Comparison of ENCODE assay signal across 8 mouse cellular contexts in genomic region chr11:112811152-112811871, GRCm38 (mm10). TPM values are rescaled to one million over a fixed set of nuclear protein-coding genes. Genes with fewer than 3 reads are reported as not detected.
DNase-seq lines count a peak whose midpoint lies in the region; ATAC-seq and TF ChIP-seq lines count a peak whose summit lies in the region.

No protein-coding gene starts in this region.

- H3K9ac ChIP-seq in lung, embryonic 15.5 days: no peak overlapping the region
- no peak overlapping the region for H3K9ac ChIP-seq in embryonic facial prominence, embryonic 12.5 days
- no peak overlapping the region for H3K9ac ChIP-seq in intestine, postnatal 0 days (ENCODE audit: low read depth, low read length)

- intact Hi-C loops in left cerebral cortex, postnatal 4 days (cut with DNase I): no loop called here

- no peak for TF ChIP-seq POLR2A in olfactory bulb, adult 2 months (IDR thresholded peaks at IDR 0.05; ENCODE audit: insufficient read depth, low read depth, low read length)

- peak overlapping the region; percentile 20 for H3K4me3 ChIP-seq in lung, embryonic 15.5 days
- H3K4me3 ChIP-seq in embryonic facial prominence, embryonic 12.5 days: peak overlapping the region; percentile 21
- peak overlapping the region; percentile 11; the same call in 1 of the 2 replicates for H3K4me3 ChIP-seq in intestine, postnatal 0 days (ENCODE audit: low read depth, low read length)
- H3K4me3 ChIP-seq in olfactory bulb, adult 2 months (ENCODE audit: insufficient read depth, low read depth, low read length): no peak overlapping the region

- H3K4me2 ChIP-seq in lung, embryonic 15.5 days: peak overlapping the region; percentile 57
- H3K4me2 ChIP-seq in embryonic facial prominence, embryonic 12.5 days (replicated peaks): peak overlapping the region; percentile 48
- H3K4me2 ChIP-seq in intestine, postnatal 0 days (replicated peaks; ENCODE audit: low read depth): peak overlapping the region; percentile 62

- no peaks in the 10 kb centered on the region for H3K9me3 ChIP-seq in lung, embryonic 15.5 days
- H3K9me3 ChIP-seq in embryonic facial prominence, embryonic 12.5 days: no peaks in the 10 kb centered on the region
- H3K9me3 ChIP-seq in intestine, postnatal 0 days (ENCODE audit: control insufficient read depth): no peaks in the 10 kb centered on the region

- no peak for ATAC-seq in lung, embryonic 15.5 days (ENCODE audit: borderline replicate concordance, extremely low read depth, low FRiP score, low TSS enrichment)
- no peak for ATAC-seq in embryonic facial prominence, embryonic 12.5 days (ENCODE audit: insufficient number of reproducible peaks, insufficient read depth, low FRiP score, low TSS enrichment)
- ATAC-seq in intestine, postnatal 0 days: no peak

- TF ChIP-seq CTCF in intestine, postnatal 0 days (IDR thresholded peaks at IDR 0.05; ENCODE audit: low read depth): no peak
- no peak for TF ChIP-seq CTCF in olfactory bulb, adult 2 months (IDR thresholded peaks at IDR 0.05; ENCODE audit: insufficient read depth, low read depth, low read length)

- WGBS in lung, embryonic 15.5 days: 6% methylated on average over 19 of the region's 19 CpGs
- 6% methylated on average over 19 of the region's 19 CpGs for WGBS in embryonic facial prominence, embryonic 12.5 days
- WGBS in intestine, postnatal 0 days: 22% methylated on average over 18 of the region's 19 CpGs
- WGBS in olfactory bulb, adult 2 months: 4% methylated on average over 19 of the region's 19 CpGs

- H3K27me3 ChIP-seq in lung, embryonic 15.5 days: peaks cover 12% of the 10 kb centered on the region
- 0 out of 2 replicates have a peak, but pooled peaks cover 4% of the 10 kb centered on the region for H3K27me3 ChIP-seq in embryonic facial prominence, embryonic 12.5 days
- no peaks in the 10 kb centered on the region for H3K27me3 ChIP-seq in intestine, postnatal 0 days (replicated peaks; ENCODE audit: control insufficient read depth, insufficient read depth, low read length)

- peaks cover 4% of the 10 kb centered on the region; the same call in 1 of the 2 replicates for H3K4me1 ChIP-seq in lung, embryonic 15.5 days
- H3K4me1 ChIP-seq in embryonic facial prominence, embryonic 12.5 days: peaks cover 22% of the 10 kb centered on the region
- peaks cover 3% of the 10 kb centered on the region; the same call in 1 of the 2 replicates for H3K4me1 ChIP-seq in intestine, postnatal 0 days (replicated peaks; ENCODE audit: control insufficient read depth, insufficient read depth, low read length)
- peaks cover 13% of the 10 kb centered on the region for H3K4me1 ChIP-seq in olfactory bulb, adult 2 months (ENCODE audit: control insufficient read depth, insufficient read depth, low read length)

- H3K36me3 ChIP-seq in lung, embryonic 15.5 days: no peaks in the 10 kb centered on the region
- no peaks in the 10 kb centered on the region for H3K36me3 ChIP-seq in embryonic facial prominence, embryonic 12.5 days
- H3K36me3 ChIP-seq in intestine, postnatal 0 days (ENCODE audit: control insufficient read depth, insufficient read depth): no peaks in the 10 kb centered on the region

- no peak overlapping the region for H3K27ac ChIP-seq in lung, embryonic 15.5 days
- H3K27ac ChIP-seq in embryonic facial prominence, embryonic 12.5 days: no peak overlapping the region
- no peak overlapping the region for H3K27ac ChIP-seq in intestine, postnatal 0 days (ENCODE audit: low read depth, low read length)
- 0 out of 2 replicates have a peak overlapping the region, but pooled peaks have one; percentile 0 for H3K27ac ChIP-seq in olfactory bulb, adult 2 months (ENCODE audit: insufficient read depth, low read depth, low read length)

- DNase-seq in lung, postnatal 4 days: no peak
- DNase-seq in left cerebral cortex, postnatal 4 days: peak; percentile 56
- DNase-seq in thymus, postnatal 36 days: no peak
- DNase-seq in urinary bladder, postnatal 14 days (ENCODE audit: low spot score): no peak

RNA-seq across cellular contexts. Expression of gene Sox9, which starts 29.3 kb away (rescaled TPM):
- polyA plus RNA-seq in lung, embryonic 15.5 days (2015; fragmentation: Nextera tagmentation; extraction: Ambion mirVana): 63.4 and 64.2 TPM in 2 replicates
- 138 and 149 TPM in 2 replicates for polyA plus RNA-seq in embryonic facial prominence, embryonic 12.5 days (2016; fragmentation: Nextera tagmentation; extraction: Ambion mirVana)
- polyA plus RNA-seq in intestine, postnatal 0 days (2015; fragmentation: Nextera tagmentation; extraction: Ambion mirVana): 15.9 and 16.6 TPM in 2 replicates
- total RNA-seq in left cerebral cortex, postnatal 4 days (2021): 10 to 100 TPM; 21.3 to 21.4 TPM
- polyA plus RNA-seq in olfactory bulb, adult 2 months (2012; ENCODE audit: insufficient read depth, insufficient read length, low replicate concordance, missing spikeins): not detected in 2 replicates

Comparison
In these comparisons a context has a peak if more than half of its experiments do, and no peak if none do; other contexts are left out.
1. RNA of gene Sox9, which starts 29.3 kb away (polyA plus RNA-seq): 138 to 149 TPM in embryonic facial prominence, embryonic 12.5 days, 63.4 to 64.2 TPM in lung, embryonic 15.5 days and 15.9 to 16.6 TPM in intestine, postnatal 0 days; not detected in olfactory bulb, adult 2 months; every median in the first group is over 10 times any median in the second.
2. Peak in every context shown above with its lines, with median percentiles within 50 percentile points of each other: H3K4me2 ChIP-seq.